In genomic region chr5:140339836-140340235, GRCm38 (mm10) we compare ENCODE assay signal across 24 mouse cellular contexts.
"Had no signal": no experiment of that assay in that cellular context is flagged by ENCODE, and none has a peak within 500 bp of the region (broad histone marks: within the 10 kb centered on the region; RNA-seq: fewer than 3 reads in every experiment).

No protein-coding gene starts in this region.

- H3K9ac ChIP-seq: heart, embryonic 13.5 days; heart, embryonic 15.5 days; hindbrain, embryonic 13.5 days; hindbrain, embryonic 15.5 days; kidney, embryonic 15.5 days had no signal

- H3K27ac ChIP-seq: heart, adult 2 months; heart, embryonic 13.5 days; heart, embryonic 15.5 days; hindbrain, embryonic 13.5 days; hindbrain, embryonic 15.5 days; hindbrain, postnatal 0 days; kidney, embryonic 15.5 days; kidney, postnatal 0 days; limb, embryonic 13.5 days had no signal

- DNase-seq: gastrocnemius, postnatal 14 days; gastrocnemius, postnatal 36 days; heart, adult 11 months; heart, adult 2 months; heart, postnatal 14 days; heart, postnatal 36 days; kidney, adult 11 months; kidney, adult 2 months; kidney, adult 9 months; kidney, postnatal 14 days; kidney, postnatal 36 days; layer of hippocampus, adult 9-11 months; layer of hippocampus, postnatal 36 days; left cerebral cortex, postnatal 4 days had no signal

- H3K27me3 ChIP-seq: heart, embryonic 13.5 days; heart, embryonic 15.5 days; hindbrain, embryonic 13.5 days; hindbrain, embryonic 15.5 days; kidney, embryonic 15.5 days; limb, embryonic 13.5 days had no signal

- H3K4me1 ChIP-seq: heart, embryonic 13.5 days; heart, embryonic 15.5 days; hindbrain, embryonic 13.5 days; hindbrain, embryonic 15.5 days; kidney, embryonic 15.5 days; limb, embryonic 13.5 days had no signal

- H3K4me2 ChIP-seq: heart, embryonic 11.5 days; heart, embryonic 13.5 days; heart, embryonic 15.5 days; hindbrain, embryonic 13.5 days; hindbrain, embryonic 15.5 days; kidney, embryonic 15.5 days; limb, embryonic 13.5 days had no signal

- ATAC-seq: hindbrain, postnatal 0 days; intestine, embryonic 16.5 days had no signal

- H3K4me3 ChIP-seq: heart, adult 2 months; heart, embryonic 13.5 days; heart, embryonic 15.5 days; hindbrain, embryonic 13.5 days; hindbrain, embryonic 15.5 days; kidney, embryonic 15.5 days; limb, embryonic 13.5 days had no signal

- H3K9me3 ChIP-seq: heart, embryonic 15.5 days; hindbrain, embryonic 13.5 days; hindbrain, embryonic 15.5 days; kidney, embryonic 15.5 days had no signal
